Mouse (Mus musculus) embryonic facial prominence, embryonic 13.5 days (tissue): Measurements from ENCODE around the gene Psmb3. TPM values are rescaled to one million over a fixed set of nuclear protein-coding genes. Genes with fewer than 3 reads are reported as not detected.

Source experiments
- ATAC-seq: fragments of 200-750 bp; cut with Nextera tagmentation; 2 replicates; pipeline ENCODE4 v1.8.0; 2017; ENCODE audit warnings: low read depth; ENCODE audit not compliant: insufficient number of reproducible peaks, insufficient read depth, low FRiP score, low TSS enrichment
- H3K27ac ChIP-seq: fragments of 300-500 bp; sonication (generic); 2 replicates; pipeline ENCODE4 v1.5.1; 2015; ENCODE audit warnings: moderate library complexity, mild to moderate bottlenecking, inconsistent platforms
- H3K27me3 ChIP-seq: fragments of 300-500 bp; sonication (generic); 2 replicates; pipeline ENCODE4 v1.6.1; 2015; ENCODE audit warnings: mild to moderate bottlenecking, inconsistent platforms
- H3K36me3 ChIP-seq: fragments of 300-500 bp; sonication (generic); 2 replicates; pipeline ENCODE4 v1.6.1; 2015; ENCODE audit warnings: mild to moderate bottlenecking, inconsistent platforms
- H3K4me1 ChIP-seq: fragments of 300-500 bp; sonication (generic); 2 replicates; pipeline ENCODE4 v1.6.1; 2015; ENCODE audit warnings: inconsistent platforms
- H3K4me2 ChIP-seq: fragments of 300-500 bp; sonication (generic); 2 replicates; pipeline ENCODE4 v1.6.1; 2015; ENCODE audit warnings: moderate library complexity, mild to moderate bottlenecking, inconsistent platforms
- H3K4me3 ChIP-seq: fragments of 300-500 bp; sonication (generic); 2 replicates; pipeline ENCODE4 v1.5.1; 2015; ENCODE audit warnings: mild to moderate bottlenecking, inconsistent platforms
- H3K9ac ChIP-seq: fragments of 300-500 bp; sonication (generic); 2 replicates; pipeline ENCODE4 v1.6.1; 2015; ENCODE audit warnings: mild to moderate bottlenecking, inconsistent platforms
- H3K9me3 ChIP-seq: fragments of 300-500 bp; sonication (generic); 2 replicates; pipeline ENCODE4 v1.6.1; 2016; ENCODE audit warnings: inconsistent platforms
- WGBS: fragments of 180-500 bp; shearing (Covaris S2); methylation state at CpG from one replicate; pipeline ENCODE4 v1.1.7; 2015; ENCODE audit warnings: mixed read lengths; 5-methylcytosine and 5-hydroxymethylcytosine counted together
- polyA plus RNA-seq: library from polyadenylated mRNA; unstranded; fragments of >200 nt; fragmentation: Nextera tagmentation; extraction: Ambion mirVana; gene quantifications from 2 replicates; pipeline ENCODE4 v1.2.1, GENCODE M21; 2015

The Psmb3 gene
- polyA plus RNA-seq, 1 experiment from 2014 or later = 487 TPM

DNA sequence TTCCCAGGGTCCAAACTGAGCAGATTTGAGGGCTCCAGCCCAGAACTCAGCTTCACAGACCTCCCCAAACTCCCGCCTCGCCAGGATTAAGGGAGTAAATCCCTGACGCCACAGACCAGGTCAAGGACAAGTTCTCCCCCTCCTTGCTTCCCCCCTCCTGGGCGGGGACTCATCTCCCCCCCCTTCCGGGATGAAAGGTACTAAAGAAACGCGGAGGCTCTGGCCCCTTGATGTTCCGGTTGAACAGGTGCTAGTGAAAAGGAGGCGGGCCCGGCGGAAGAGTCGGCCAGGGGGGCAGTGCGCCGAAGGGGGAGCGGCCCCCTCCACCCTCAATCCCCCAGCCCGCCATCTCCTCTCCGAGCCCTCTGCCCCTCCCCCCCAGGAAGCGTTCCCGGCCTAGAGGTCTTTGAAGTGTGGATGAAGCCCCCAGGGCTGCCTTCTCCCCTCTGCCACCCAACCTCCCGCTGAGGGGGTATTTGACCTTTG lies 41.5 kb upstream of the Psmb3 start:
- Histone ChIP-seq H3K4me3 (peak overlapping the region; percentile 85), H3K4me1 (peaks cover 50% of the 10 kb centered on the region), H3K9ac (peak overlapping the region; percentile 61), H3K27ac (no peak overlapping the region), H3K36me3 (peaks cover 15% of the 10 kb centered on the region), H3K27me3 (peaks cover 21% of the 10 kb centered on the region), H3K9me3 (no peaks in the 10 kb centered on the region), H3K4me2 (peak overlapping the region; percentile 78)
- no peak for ATAC-seq
- WGBS = 1% methylated on average over 20 of the region's 20 CpGs

GRCm38 (mm10) chr11:97662207-97662892 lies 40.8 kb upstream of the Psmb3 start:
- Histone ChIP-seq H3K27ac (0 out of 2 replicates have a peak overlapping the region, but pooled peaks have one; percentile 44), H3K4me1 (peaks cover 50% of the 10 kb centered on the region), H3K27me3 (peaks cover 21% of the 10 kb centered on the region), H3K9ac (peak overlapping the region; percentile 85), H3K36me3 (peaks cover 21% of the 10 kb centered on the region), H3K9me3 (no peaks in the 10 kb centered on the region), H3K4me3 (peak overlapping the region; percentile 85), H3K4me2 (peak overlapping the region; percentile 78)
- WGBS = under 1% methylated on average over 21 of the region's 21 CpGs
- ATAC-seq = no peak

DNA sequence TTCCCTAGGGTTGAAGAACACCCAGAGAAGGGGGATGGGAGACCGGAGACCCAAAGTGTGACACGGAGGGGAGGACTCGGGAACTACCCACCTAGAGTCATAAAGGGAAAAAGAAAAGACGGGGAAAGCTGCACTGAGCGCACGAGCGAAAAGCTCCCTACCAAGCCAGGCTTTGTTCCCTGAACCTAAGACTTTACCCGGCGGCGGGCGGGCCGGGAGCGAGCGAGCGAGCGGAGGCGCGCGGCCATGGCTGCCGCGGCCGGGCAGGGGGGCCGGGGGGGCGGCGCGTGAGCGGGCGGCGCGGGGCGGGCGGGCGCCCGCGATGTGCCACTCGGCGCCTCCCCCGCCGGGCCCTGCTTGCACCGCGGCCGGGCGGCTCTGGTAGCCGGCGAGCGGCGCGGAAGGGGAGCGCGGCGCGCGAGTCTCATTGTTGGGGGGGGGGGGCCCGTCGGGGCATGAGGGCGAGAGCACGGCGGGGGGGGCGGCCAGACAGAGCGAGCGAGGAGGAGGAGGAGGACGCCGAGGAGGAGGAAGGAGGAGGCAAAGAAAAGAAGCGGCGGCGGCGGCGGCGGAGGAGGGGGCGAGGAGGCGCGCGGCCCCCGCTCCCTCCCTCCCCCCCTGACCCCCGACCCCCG lies 40.2 kb upstream of the Psmb3 start, which contains the start of gene Mllt6:
Gene Mllt6, plus strand, starts transcription at position 522 of the 635 bp plus-strand sequence.
- under 1% methylated on average over 42 of the region's 76 CpGs for WGBS
- H3K4me3 ChIP-seq = peak within 1 kb of the TSS; percentile 85
- H3K9me3 ChIP-seq = no peaks in the 10 kb centered on the region
- peaks cover 50% of the 10 kb centered on the region for H3K4me1 ChIP-seq
- H3K9ac ChIP-seq = peak within 1 kb of the TSS; percentile 85
- peak; percentile 58 for ATAC-seq
- H3K27me3 ChIP-seq = peaks cover 21% of the 10 kb centered on the region
- H3K27ac ChIP-seq = peak within 1 kb of the TSS; percentile 88
- H3K36me3 ChIP-seq = peaks cover 27% of the 10 kb centered on the region
- peak within 1 kb of the TSS; percentile 78 for H3K4me2 ChIP-seq

DNA sequence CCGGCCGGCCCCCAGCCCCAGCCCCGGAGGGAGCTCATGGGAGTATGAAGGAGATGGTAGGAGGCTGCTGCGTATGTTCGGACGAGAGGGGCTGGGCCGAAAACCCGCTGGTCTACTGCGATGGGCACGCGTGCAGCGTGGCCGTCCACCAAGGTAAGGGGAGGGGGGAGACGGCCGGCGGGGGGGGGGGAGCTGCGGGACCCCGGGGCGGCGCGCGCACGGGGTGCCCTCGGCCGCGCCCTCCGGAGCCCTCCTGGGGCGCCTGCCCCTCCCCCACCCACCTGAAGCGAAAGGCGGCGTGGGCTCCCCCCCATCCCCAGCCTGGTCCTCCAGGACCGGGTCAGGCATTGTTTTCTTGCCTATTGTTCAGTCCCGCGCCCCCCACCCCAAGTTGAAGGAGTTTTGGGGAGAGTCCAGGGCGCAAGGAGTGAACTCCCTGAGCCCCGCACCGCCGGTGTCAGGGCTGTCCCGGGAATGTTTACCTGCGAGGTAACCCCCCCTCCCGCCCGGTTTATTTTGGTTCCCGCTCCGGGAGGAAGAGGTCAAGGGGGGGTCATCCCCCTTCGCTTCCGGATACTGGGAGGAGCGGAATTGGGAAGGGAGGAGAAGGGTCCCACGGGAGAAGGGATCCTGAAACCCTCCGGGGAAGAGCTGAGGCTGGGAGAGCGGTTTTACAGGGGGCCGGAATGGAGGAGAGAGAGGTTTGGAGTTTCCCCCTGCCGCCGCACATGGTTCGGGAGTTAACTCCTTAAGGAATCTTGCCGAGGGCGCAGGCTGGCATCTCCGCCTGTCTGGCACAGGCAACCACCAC lies 39.5 kb upstream of the Psmb3 start:
- Histone ChIP-seq H3K27me3 (peaks cover 21% of the 10 kb centered on the region), H3K4me1 (peaks cover 52% of the 10 kb centered on the region), H3K4me2 (peak overlapping the region; percentile 78), H3K9me3 (no peaks in the 10 kb centered on the region), H3K4me3 (peak overlapping the region; percentile 85), H3K27ac (peak overlapping the region; percentile 88), H3K9ac (peak overlapping the region; percentile 85), H3K36me3 (peaks cover 35% of the 10 kb centered on the region)
- ATAC-seq = no peak; the same call in 1 of the 2 replicates
- 1% methylated on average over 31 of the region's 57 CpGs for WGBS

GRCm38 (mm10) chr11:97664339-97664665 lies 38.9 kb upstream of the Psmb3 start:
- Histone ChIP-seq H3K27me3 (peaks cover 21% of the 10 kb centered on the region), H3K4me3 (peak overlapping the region; percentile 85), H3K27ac (peak overlapping the region; percentile 88), H3K4me1 (peaks cover 52% of the 10 kb centered on the region), H3K36me3 (peaks cover 40% of the 10 kb centered on the region), H3K4me2 (peak overlapping the region; percentile 78), H3K9me3 (no peaks in the 10 kb centered on the region), H3K9ac (peak overlapping the region; percentile 85)
- ATAC-seq = no peak
- 0% methylated on average over 6 of the region's 8 CpGs for WGBS

GRCm38 (mm10) chr11:97664771-97665240 lies 38.4 kb upstream of the Psmb3 start:
- peak overlapping the region; percentile 85 for H3K4me3 ChIP-seq
- WGBS = 21% methylated on average over 6 of the region's 6 CpGs
- H3K27ac ChIP-seq = peak overlapping the region; percentile 51
- H3K4me2 ChIP-seq = peak overlapping the region; percentile 78
- peaks cover 21% of the 10 kb centered on the region for H3K27me3 ChIP-seq
- no peaks in the 10 kb centered on the region for H3K9me3 ChIP-seq
- H3K9ac ChIP-seq = peak overlapping the region; percentile 85
- H3K4me1 ChIP-seq = peaks cover 53% of the 10 kb centered on the region
- ATAC-seq = no peak
- peaks cover 45% of the 10 kb centered on the region for H3K36me3 ChIP-seq

DNA sequence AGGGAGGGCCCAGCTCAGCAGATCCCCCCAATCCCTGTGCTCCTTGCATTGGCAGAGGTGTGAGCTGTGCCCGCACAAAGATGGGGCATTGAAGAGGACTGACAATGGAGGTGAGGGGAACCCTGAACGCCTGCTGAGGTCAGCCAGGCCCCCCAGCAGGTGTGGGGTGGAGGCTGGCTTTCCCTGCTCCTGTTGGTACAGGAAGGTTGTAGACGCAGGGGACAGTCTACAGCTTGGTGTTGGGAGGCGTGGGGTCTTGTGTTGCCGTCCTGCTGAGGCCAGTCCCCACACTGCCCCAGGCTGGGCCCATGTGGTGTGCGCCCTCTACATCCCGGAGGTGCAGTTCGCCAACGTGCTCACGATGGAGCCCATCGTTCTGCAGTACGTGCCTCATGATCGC lies 37.8 kb upstream of the Psmb3 start:
- peaks cover 20% of the 10 kb centered on the region for H3K27me3 ChIP-seq
- peak overlapping the region; percentile 85; the same call in 1 of the 2 replicates for H3K9ac ChIP-seq
- WGBS = 86% methylated on average over 13 of the region's 13 CpGs
- peaks cover 58% of the 10 kb centered on the region for H3K4me1 ChIP-seq
- ATAC-seq = no peak
- H3K9me3 ChIP-seq = no peaks in the 10 kb centered on the region
- no peak overlapping the region for H3K27ac ChIP-seq
- peaks cover 52% of the 10 kb centered on the region for H3K36me3 ChIP-seq
- H3K4me2 ChIP-seq = peak overlapping the region; percentile 78; the same call in 1 of the 2 replicates
- peak overlapping the region; percentile 85; the same call in 1 of the 2 replicates for H3K4me3 ChIP-seq

DNA sequence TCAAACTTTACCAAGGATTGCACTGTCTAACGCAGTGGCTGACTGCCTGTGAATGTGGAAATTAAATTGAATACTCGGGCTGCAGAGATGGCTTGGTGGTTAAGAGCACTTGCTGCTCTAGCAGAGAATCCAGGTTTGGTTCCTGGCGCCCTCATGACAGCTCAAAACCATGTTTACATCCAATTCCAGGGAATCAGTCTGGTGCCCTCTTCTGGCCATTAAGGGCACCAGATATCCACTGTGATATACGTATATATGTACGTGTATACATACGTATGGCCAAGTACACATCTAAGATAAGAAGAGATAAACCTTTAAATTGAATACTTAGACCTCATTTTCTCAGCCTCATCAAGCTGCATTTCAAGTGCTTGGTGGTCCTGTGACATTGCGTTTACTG lies 37.0 kb upstream of the Psmb3 start:
- no peak for ATAC-seq
- H3K4me1 ChIP-seq = peaks cover 58% of the 10 kb centered on the region

DNA sequence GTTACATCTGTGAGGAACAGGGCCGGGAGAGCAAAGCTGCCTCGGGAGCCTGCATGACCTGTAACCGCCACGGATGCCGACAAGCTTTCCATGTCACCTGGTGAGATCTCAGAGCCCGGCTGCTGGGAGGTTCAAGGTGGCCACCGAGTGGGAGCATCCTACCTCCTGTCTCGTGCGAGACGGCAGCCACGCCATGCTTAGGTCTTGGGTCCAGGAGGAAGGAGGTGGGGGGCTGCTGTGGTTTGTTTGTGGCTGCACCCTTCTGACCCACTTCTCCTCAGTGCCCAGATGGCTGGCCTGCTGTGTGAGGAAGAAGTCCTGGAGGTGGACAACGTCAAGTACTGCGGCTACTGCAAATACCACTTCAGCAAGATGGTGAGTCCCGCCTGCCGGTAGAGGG lies 36.4 kb upstream of the Psmb3 start:
- no peaks in the 10 kb centered on the region for H3K9me3 ChIP-seq
- no peak for ATAC-seq
- H3K4me2 ChIP-seq = no peak overlapping the region
- no peak overlapping the region for H3K27ac ChIP-seq
- 84% methylated on average over 15 of the region's 15 CpGs for WGBS
- no peak overlapping the region for H3K9ac ChIP-seq
- no peak overlapping the region for H3K4me3 ChIP-seq
- peaks cover 7% of the 10 kb centered on the region for H3K27me3 ChIP-seq
- peaks cover 65% of the 10 kb centered on the region for H3K36me3 ChIP-seq
- peaks cover 53% of the 10 kb centered on the region for H3K4me1 ChIP-seq

More for the DNA sequence above, 37.0 kb upstream of the Psmb3 start:
- peaks cover 12% of the 10 kb centered on the region for H3K27me3 ChIP-seq
- no peak overlapping the region for H3K4me3 ChIP-seq
- H3K36me3 ChIP-seq = peaks cover 59% of the 10 kb centered on the region
- H3K4me2 ChIP-seq = no peak overlapping the region
- WGBS = 92% methylated on average over 7 of the region's 7 CpGs
- H3K9ac ChIP-seq = no peak overlapping the region
- no peaks in the 10 kb centered on the region for H3K9me3 ChIP-seq
- no peak overlapping the region for H3K27ac ChIP-seq

DNA sequence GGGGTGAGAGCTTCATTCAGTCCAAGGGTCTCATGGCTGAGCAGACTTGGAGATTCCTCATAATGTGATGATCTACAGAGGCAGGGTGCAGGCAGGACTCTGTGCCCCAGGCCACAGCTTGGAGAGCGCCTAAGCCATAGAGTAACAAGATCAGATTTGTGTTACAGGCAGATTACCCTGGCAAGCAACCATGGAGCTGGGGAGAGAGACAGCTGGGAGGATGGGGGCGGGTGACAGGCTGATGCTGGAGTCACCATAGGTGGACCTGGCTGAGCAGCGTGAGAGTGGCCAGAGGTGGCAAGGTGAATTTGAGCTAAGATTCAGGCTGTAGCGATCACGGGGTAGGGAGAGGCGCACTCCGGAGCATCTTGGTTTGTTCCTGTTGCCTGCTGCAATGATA lies 35.0 kb upstream of the Psmb3 start:
- H3K36me3 ChIP-seq = peaks cover 79% of the 10 kb centered on the region
- no peaks in the 10 kb centered on the region for H3K27me3 ChIP-seq
- 88% methylated on average over 7 of the region's 7 CpGs for WGBS

GRCm38 (mm10) chr11:97669268-97669667 lies 33.9 kb upstream of the Psmb3 start:
- WGBS = 51% methylated on average over 15 of the region's 15 CpGs
- no peaks in the 10 kb centered on the region for H3K27me3 ChIP-seq
- ATAC-seq = no peak
- no peak overlapping the region for H3K4me3 ChIP-seq
- peak overlapping the region; percentile 37; the same call in 1 of the 2 replicates for H3K9ac ChIP-seq
- H3K4me2 ChIP-seq = no peak overlapping the region
- H3K9me3 ChIP-seq = no peaks in the 10 kb centered on the region
- H3K36me3 ChIP-seq = peaks cover 90% of the 10 kb centered on the region
- H3K27ac ChIP-seq = peak overlapping the region; percentile 22; the same call in 1 of the 2 replicates
- peaks cover 41% of the 10 kb centered on the region for H3K4me1 ChIP-seq

More for the DNA sequence above, 35.0 kb upstream of the Psmb3 start:
- H3K4me1 ChIP-seq = peaks cover 43% of the 10 kb centered on the region
- H3K9me3 ChIP-seq = no peaks in the 10 kb centered on the region
- H3K4me2 ChIP-seq = no peak overlapping the region
- no peak overlapping the region for H3K9ac ChIP-seq
- H3K4me3 ChIP-seq = no peak overlapping the region
- no peak for ATAC-seq
- no peak overlapping the region for H3K27ac ChIP-seq
